Mouse (Mus musculus) adrenal gland (tissue): ENCODE measurements around the gene Ddx60.
"Not testable (repeated sequence)": the region's sequence is repeated elsewhere in the genome, so short reads cannot be mapped to it uniquely, and the experiment has no call there.

Experiments
- intact Hi-C: fragments of 180-260 bp; cut with DNase I; formaldehyde crosslinking; loops from one replicate; pipeline ENCODE4 v1.15.1; 2025
- long read RNA-seq, 2 experiments: library from polyadenylated mRNA; unstranded; transcript quantifications; one replicate each; pipeline ENCODE4 v2.0.0; 2020; ENCODE audit warnings: borderline replicate concordance in 1 of 2; ENCODE audit not compliant: insufficient replicate concordance in 1 of 2

Ddx60 gene
- long read RNA-seq, experiment 1, partial matches to known transcripts: 2 of 7 reads
- long read RNA-seq, experiment 1, other reads (novel, unspliced or antisense): 5 of 7 reads
- long read RNA-seq, experiment 2, partial matches to known transcripts: 2 of 4 reads
- long read RNA-seq, experiment 2, other reads (novel, unspliced or antisense): 2 of 4 reads

- intact Hi-C loops: no loop called here
Measured at GRCm38 (mm10) chr8:61927777-61928494, at the start of gene Ddx60. TSS of gene Ddx60 (plus strand) at chr8:61928087.

GRCm38 (mm10) chr8:61894062-61894461 is 33.8 kb upstream of the Ddx60 start:
- intact Hi-C loops: no loop called here

- intact Hi-C loops: loop anchor here (5.0 kb wide), 2 partner anchors 136 to 151 kb away; no protein-coding TSS in a partner anchor
Measured at GRCm38 (mm10) chr8:61896742-61897141, 31.1 kb upstream of the Ddx60 start.

GRCm38 (mm10) chr8:61897402-61897801 is 30.5 kb upstream of the Ddx60 start:
- intact Hi-C loops: loop anchor here (5.0 kb wide), 2 partner anchors 135 to 150 kb away; no protein-coding TSS in a partner anchor

GRCm38 (mm10) chr8:61901028-61901717 is 26.7 kb upstream of the Ddx60 start:
- intact Hi-C loops: no loop called here

- intact Hi-C loops: no loop called here
Measured at GRCm38 (mm10) chr8:61902521-61902920, 25.4 kb upstream of the Ddx60 start, which contains the start of gene Palld. TSS of gene Palld (minus strand) at chr8:61902690.

GRCm38 (mm10) chr8:61908303-61909215 is 19.3 kb upstream of the Ddx60 start:
- intact Hi-C loops: no loop called here

GRCm38 (mm10) chr8:61909313-61909712 is 18.6 kb upstream of the Ddx60 start:
- intact Hi-C loops: no loop called here

- intact Hi-C loops: no loop called here
Measured at GRCm38 (mm10) chr8:61912817-61913216, 15.1 kb upstream of the Ddx60 start.

- intact Hi-C loops: no loop called here
Measured at GRCm38 (mm10) chr8:61913957-61914356, 13.9 kb upstream of the Ddx60 start.

GRCm38 (mm10) chr8:61917287-61917686 is 10.6 kb upstream of the Ddx60 start:
- intact Hi-C loops: no loop called here

- intact Hi-C loops: no loop called here
Measured at GRCm38 (mm10) chr8:61919145-61919788, 8.6 kb upstream of the Ddx60 start.

- intact Hi-C loops: no loop called here
Measured at GRCm38 (mm10) chr8:61920389-61920788, 7.5 kb upstream of the Ddx60 start.

- intact Hi-C loops: no loop called here
Measured at GRCm38 (mm10) chr8:61921454-61922054, 6.3 kb upstream of the Ddx60 start.

- intact Hi-C loops: no loop called here
Measured at GRCm38 (mm10) chr8:61924518-61924917, 3.4 kb upstream of the Ddx60 start.

GRCm38 (mm10) chr8:61933243-61933642 is 5.4 kb downstream of the Ddx60 start:
- intact Hi-C loops: no loop called here

GRCm38 (mm10) chr8:61937576-61937975 is 9.7 kb downstream of the Ddx60 start:
- intact Hi-C loops: no loop called here

- intact Hi-C loops: not testable (repeated sequence)
Measured at GRCm38 (mm10) chr8:61964591-61965375, 36.9 kb downstream of the Ddx60 start.

GRCm38 (mm10) chr8:61969581-61969980 is 41.7 kb downstream of the Ddx60 start:
- intact Hi-C loops: no loop called here
